Mouse (Mus musculus): Measurements from ENCODE around the gene B4galt1.

DNA sequence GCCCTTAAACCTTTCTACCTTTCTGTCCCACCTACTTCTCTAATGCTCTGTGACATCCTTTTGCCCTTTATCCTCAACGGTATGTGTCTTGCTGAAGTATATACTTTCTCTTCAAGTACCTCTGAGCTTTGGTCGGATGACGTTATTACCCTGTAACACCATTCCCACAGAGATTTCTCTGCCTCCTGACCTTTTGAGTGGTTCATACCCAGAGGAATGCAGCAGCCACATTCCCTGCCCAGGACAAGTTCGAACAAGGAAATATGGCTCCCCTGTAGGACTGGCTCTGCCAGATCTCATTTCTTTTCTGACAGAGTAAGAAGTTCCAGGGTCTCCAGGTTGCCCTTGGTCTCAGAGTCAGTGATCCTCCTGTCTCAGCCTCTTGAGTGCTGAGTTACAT is 51.9 kb downstream of the B4galt1 start:
- TF ChIP-seq CTCF (IDR thresholded peaks at IDR 0.05; ENCODE audit: control insufficient read depth, insufficient read depth, low read length) = no peak
- no peak for TF ChIP-seq POLR2A (IDR thresholded peaks at IDR 0.05; ENCODE audit: borderline replicate concordance, control insufficient read depth, low read depth, low read length)
